Mouse (Mus musculus) heart, adult 2 months (tissue): ENCODE data around the gene Cmbl. TPM values are rescaled to one million over a fixed set of nuclear protein-coding genes. Genes with fewer than 3 reads are reported as not detected.

Experiments
- DNase-seq, 2 experiments: peaks; one replicate each; pipeline ENCODE4 v3.0.0; 2021
- H3K27ac ChIP-seq: fragments of 200-600 bp; 2 replicates; pipeline ENCODE4 v1.8.1; 2022
- H3K27me3 ChIP-seq: fragments of 200-500 bp; 2 replicates; pipeline ENCODE4 v1.6.1; 2012; ENCODE audit warnings: mild to moderate bottlenecking, low read length, inconsistent platforms, mixed read lengths; ENCODE audit not compliant: control insufficient read depth, insufficient read depth
- H3K36me3 ChIP-seq: fragments of 200-500 bp; 2 replicates; pipeline ENCODE4 v1.6.1; 2012; ENCODE audit warnings: low read length, inconsistent platforms; ENCODE audit not compliant: control insufficient read depth, insufficient read depth
- H3K4me1 ChIP-seq: fragments of 200-500 bp; 2 replicates; pipeline ENCODE4 v1.6.1; 2011; ENCODE audit warnings: low read length; ENCODE audit not compliant: control insufficient read depth, insufficient read depth
- H3K4me3 ChIP-seq: fragments of 200-600 bp; 2 replicates; pipeline ENCODE4 v1.8.1; 2022
- H3K79me2 ChIP-seq: fragments of 200-500 bp; replicated peaks from 2 replicates; pipeline ENCODE4 v1.6.1; 2012; ENCODE audit warnings: mild to moderate bottlenecking, inconsistent platforms, low read length, moderate library complexity, mixed read lengths; ENCODE audit not compliant: control insufficient read depth, insufficient read depth
- H3K9ac ChIP-seq: fragments of 200-500 bp; 2 replicates; pipeline ENCODE4 v1.6.1; 2012; ENCODE audit warnings: low read depth, mild to moderate bottlenecking, control low read depth, inconsistent platforms, low read length, mixed read lengths
- CTCF ChIP-seq: fragments of 200-600 bp; IDR thresholded peaks from 2 replicates; pipeline ENCODE4 v1.8.1; 2022; ENCODE audit warnings: antibody characterized with exemption, mild to moderate bottlenecking, moderate library complexity
- EP300 ChIP-seq: fragments of 200-500 bp; IDR thresholded peaks from 2 replicates; pipeline ENCODE4 v1.6.1; 2011; ENCODE audit warnings: low read depth, low read length, control low read depth; ENCODE audit not compliant: insufficient read depth
- POLR2A ChIP-seq: fragments of 200-500 bp; IDR thresholded peaks from 2 replicates; pipeline ENCODE4 v1.6.1; 2011; ENCODE audit warnings: mild to moderate bottlenecking, low read depth, low read length, control low read depth; ENCODE audit not compliant: insufficient read depth
- WGBS: fragments of 180-500 bp; shearing (Covaris S2); methylation state at CpG from one replicate; pipeline ENCODE4 v1.1.7; 2018; 5-methylcytosine and 5-hydroxymethylcytosine counted together
- intact Hi-C: fragments of 180-260 bp; cut with DNase I; formaldehyde crosslinking; loops from one replicate; pipeline ENCODE4 v1.15.1; 2025
- polyA plus RNA-seq: library from polyadenylated mRNA; depleted of rRNA; stranded (reverse); fragments of >200 nt; gene quantifications from 2 replicates; pipeline ENCODE4 v1.2.3, GENCODE M21; 2012
- total RNA-seq, 2 experiments: library from RNA; stranded (reverse); gene quantifications; 2 replicates each; pipeline ENCODE4 v1.2.3; 2021

The Cmbl gene
- total and polyA plus RNA-seq, 3 experiments, result 27.1 to 49.6 (median 30.7) TPM

DNA sequence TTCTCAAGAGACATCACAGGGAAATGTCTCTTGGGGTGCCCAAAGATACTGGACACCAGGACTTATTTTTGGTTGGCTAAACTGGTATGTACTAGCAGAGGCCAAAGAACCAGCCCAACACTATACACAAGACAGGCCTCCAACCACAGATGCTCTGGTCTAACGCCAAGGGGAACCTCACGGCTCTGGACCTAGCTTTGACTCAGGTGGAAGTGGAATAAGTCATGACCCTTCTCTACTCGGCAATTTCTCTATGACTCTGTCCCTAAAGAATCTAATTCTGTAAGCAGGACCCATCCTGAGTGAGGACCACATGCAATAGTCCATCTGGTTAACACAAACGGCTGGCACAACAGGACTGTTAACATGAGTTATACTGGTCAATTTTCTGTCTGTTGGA, 34.6 kb downstream of the Cmbl start:
- TF ChIP-seq EP300, result no peak
- TF ChIP-seq POLR2A, result no peak
- no peak for TF ChIP-seq CTCF
- H3K4me1 ChIP-seq, result peaks cover 8% of the 10 kb centered on the region
- DNase-seq, result no peak
- H3K27me3 ChIP-seq, result no peaks in the 10 kb centered on the region
- peaks cover 4% of the 10 kb centered on the region for H3K36me3 ChIP-seq
- no peak overlapping the region for H3K4me3 ChIP-seq
- 51% methylated on average over 4 of the region's 4 CpGs for WGBS
- H3K9ac ChIP-seq, result no peak overlapping the region
- H3K27ac ChIP-seq, result no peak overlapping the region
- peaks cover 9% of the 10 kb centered on the region for H3K79me2 ChIP-seq
- intact Hi-C loops, result loop anchor here (10.0 kb wide), 1 partner anchor 375 kb away; the partner anchor contains the start of gene Dap

DNA sequence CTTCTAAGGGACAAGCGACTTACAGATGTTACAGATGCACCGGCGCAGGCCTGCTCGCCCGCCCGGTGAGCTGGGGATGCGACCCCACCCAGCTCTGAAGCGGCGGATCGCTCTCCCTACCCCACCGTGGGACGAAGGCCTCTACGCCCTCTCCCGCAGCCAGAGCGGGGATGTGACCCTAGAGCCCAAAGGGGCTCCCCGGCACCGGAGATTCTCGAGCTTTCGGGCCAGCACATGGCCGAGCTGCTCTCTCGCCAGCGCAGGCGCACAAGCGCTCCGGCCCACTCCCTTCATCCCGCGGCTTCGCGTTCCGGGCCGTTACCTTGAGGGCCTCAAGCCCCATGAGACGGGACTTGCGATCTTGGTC, 36.1 kb downstream of the Cmbl start:
- no peak for TF ChIP-seq POLR2A
- TF ChIP-seq CTCF, result no peak
- no peak for TF ChIP-seq EP300
- intact Hi-C loops, result loop anchor here (10.0 kb wide), 1 partner anchor 376 kb away; the partner anchor contains the start of gene Dap
- DNase-seq, result no peak
- peak overlapping the region; percentile 95 for H3K27ac ChIP-seq
- H3K9ac ChIP-seq, result peak overlapping the region; percentile 76
- peaks cover 9% of the 10 kb centered on the region for H3K79me2 ChIP-seq
- peak overlapping the region; percentile 95 for H3K4me3 ChIP-seq
- peaks cover 4% of the 10 kb centered on the region for H3K36me3 ChIP-seq
- under 1% methylated on average over 33 of the region's 33 CpGs for WGBS
- no peaks in the 10 kb centered on the region for H3K27me3 ChIP-seq
- peaks cover 8% of the 10 kb centered on the region for H3K4me1 ChIP-seq

DNA sequence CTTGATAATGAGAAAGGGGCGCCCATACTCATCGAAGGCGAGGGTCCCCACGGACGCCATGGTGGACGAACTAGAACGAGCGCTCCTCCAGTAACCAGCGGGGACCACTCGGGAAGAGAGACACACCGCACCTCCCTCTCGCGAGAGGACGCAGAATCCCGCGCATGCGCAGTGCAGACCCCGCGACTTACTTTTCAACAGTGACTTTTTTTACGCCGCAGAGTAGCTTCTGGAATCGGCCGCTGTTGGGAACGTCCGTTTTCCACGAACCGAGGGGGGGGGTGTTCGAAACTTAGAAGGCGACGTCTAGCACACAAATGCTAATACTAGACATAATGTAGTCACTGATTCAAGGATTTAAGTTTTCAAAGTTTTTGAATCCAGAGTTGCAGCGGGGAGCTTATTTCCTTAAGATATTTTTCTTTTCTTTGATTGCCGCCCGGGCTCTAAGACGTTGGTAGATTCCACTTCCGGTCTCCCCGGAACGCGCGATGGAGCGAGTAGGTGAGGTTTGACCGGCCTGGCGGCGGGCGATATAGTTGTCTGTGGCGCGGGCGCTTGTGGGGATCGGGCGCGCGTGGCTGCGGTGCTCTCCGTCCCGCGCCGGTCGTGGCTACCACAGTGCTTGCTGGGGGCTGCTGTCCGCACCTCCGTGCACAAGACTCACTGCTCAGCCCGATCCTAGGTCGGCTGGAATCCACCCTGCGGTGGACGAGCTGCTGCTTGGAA, 36.6 kb downstream of the Cmbl start, which contains the start of the genes Cct5 and Fam173b:
TSS of gene Cct5 (minus strand) at position 159 of the 729 bp plus-strand sequence.
TSS of gene Fam173b (plus strand) at position 207 of the 729 bp plus-strand sequence.
- H3K9ac ChIP-seq, result peak within 1 kb of the TSS; percentile 100
- H3K4me3 ChIP-seq, result peak within 1 kb of the TSS; percentile 95
- peaks cover 9% of the 10 kb centered on the region for H3K79me2 ChIP-seq
- under 1% methylated on average over 63 of the region's 63 CpGs for WGBS
- peaks cover 4% of the 10 kb centered on the region; the same call in 1 of the 2 replicates for H3K36me3 ChIP-seq
- H3K27me3 ChIP-seq, result no peaks in the 10 kb centered on the region
- peak within 1 kb of the TSS; percentile 95 for H3K27ac ChIP-seq
- TF ChIP-seq EP300 (0 out of 2 replicates have a peak, but pooled peaks have one; percentile 14), POLR2A (peak; percentile 96), CTCF (no peak)
- H3K4me1 ChIP-seq, result peaks cover 8% of the 10 kb centered on the region
- DNase-seq, result peak; percentile 98 to 99
- intact Hi-C loops, result loop anchor here (10.0 kb wide), 1 partner anchor 377 kb away; the partner anchor contains the start of gene Dap

DNA sequence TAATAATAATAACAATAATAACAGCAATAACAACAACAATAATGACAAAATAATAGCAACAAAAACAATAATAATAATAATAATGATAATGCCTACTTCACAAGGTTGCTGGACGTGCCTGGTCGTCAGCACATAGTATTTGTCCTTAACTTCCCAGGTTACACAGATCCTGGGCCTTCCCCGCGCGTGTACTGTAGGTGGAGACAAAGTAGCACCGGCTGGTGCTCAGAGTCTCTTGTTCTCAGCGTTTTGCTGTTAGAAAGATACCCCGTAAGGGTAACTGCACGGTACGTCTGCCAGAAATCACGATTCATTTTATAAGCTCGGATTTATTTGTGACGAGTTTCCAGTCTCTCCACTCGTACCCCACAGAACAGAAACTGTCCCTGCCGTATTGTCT, 37.2 kb downstream of the Cmbl start:
- Histone ChIP-seq H3K27ac (peak overlapping the region; percentile 95), H3K79me2 (peaks cover 9% of the 10 kb centered on the region), H3K9ac (peak overlapping the region; percentile 39), H3K4me1 (peaks cover 8% of the 10 kb centered on the region), H3K27me3 (no peaks in the 10 kb centered on the region), H3K36me3 (peaks cover 3% of the 10 kb centered on the region; the same call in 1 of the 2 replicates), H3K4me3 (peak overlapping the region; percentile 95)
- TF ChIP-seq CTCF (peak; percentile 55), POLR2A (no peak)
- WGBS, result 1% methylated on average over 15 of the region's 15 CpGs
- DNase-seq, result peak; percentile 38 to 40
- intact Hi-C loops, result loop anchor here (10.0 kb wide), 1 partner anchor 378 kb away; the partner anchor contains the start of gene Dap

DNA sequence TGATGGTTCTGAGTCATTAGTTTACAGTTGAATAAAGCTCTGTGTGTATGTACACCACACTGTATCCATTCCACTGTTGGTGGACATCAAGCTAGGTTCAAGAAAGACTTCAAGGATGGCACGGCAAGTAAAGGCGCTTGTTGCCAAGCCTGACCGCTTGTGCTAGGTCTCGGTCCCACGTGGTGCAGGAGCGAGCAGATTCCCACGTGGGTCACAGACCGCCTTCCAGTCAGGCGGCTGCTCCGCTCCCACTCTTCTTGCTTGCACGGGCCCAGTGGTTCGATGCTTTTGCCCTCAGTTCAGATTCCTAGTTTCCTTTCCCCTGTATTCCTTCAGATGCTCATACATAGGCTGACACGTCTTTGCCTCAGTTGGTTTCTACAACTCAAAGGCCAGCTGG, 37.9 kb downstream of the Cmbl start:
- Histone ChIP-seq H3K27me3 (no peaks in the 10 kb centered on the region), H3K9ac (no peak overlapping the region), H3K4me1 (peaks cover 8% of the 10 kb centered on the region), H3K4me3 (no peak overlapping the region; the same call in 1 of the 2 replicates), H3K27ac (no peak overlapping the region), H3K79me2 (peaks cover 9% of the 10 kb centered on the region), H3K36me3 (no peaks in the 10 kb centered on the region; the same call in 1 of the 2 replicates)
- TF ChIP-seq POLR2A (no peak), EP300 (no peak), CTCF (no peak)
- intact Hi-C loops, result loop anchor here (10.0 kb wide), 1 partner anchor 378 kb away; the partner anchor contains the start of gene Dap
- 92% methylated on average over 13 of the region's 13 CpGs for WGBS
- no peak for DNase-seq

DNA sequence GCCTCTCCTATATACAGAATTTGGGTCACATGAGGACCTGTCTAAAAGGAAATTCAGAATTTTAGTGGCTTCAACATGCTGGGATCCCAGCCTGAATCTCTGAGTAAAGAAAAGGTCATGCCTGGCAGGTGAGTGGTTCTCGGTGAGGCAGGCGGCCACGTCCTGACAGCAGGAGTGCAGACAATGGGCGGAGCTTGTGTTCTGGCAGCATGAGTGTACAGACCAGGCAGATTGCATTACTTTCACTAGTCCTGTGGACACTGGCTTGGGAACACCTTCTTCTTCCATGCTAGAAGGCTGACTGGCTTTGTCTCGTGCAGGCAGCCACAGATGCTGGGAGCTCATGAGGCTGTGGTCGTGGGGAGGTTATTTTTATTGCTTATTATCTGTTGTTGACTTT, 41.6 kb downstream of the Cmbl start:
- DNase-seq, result peak in 1 of 2 experiments; percentile 39
- Histone ChIP-seq H3K79me2 (peaks cover 1% of the 10 kb centered on the region; the same call in 1 of the 2 replicates), H3K4me1 (peaks cover 2% of the 10 kb centered on the region), H3K9ac (no peak overlapping the region), H3K27ac (no peak overlapping the region), H3K36me3 (no peaks in the 10 kb centered on the region), H3K27me3 (no peaks in the 10 kb centered on the region), H3K4me3 (no peak overlapping the region)
- WGBS, result 54% methylated on average over 6 of the region's 6 CpGs
- TF ChIP-seq CTCF, result no peak
- TF ChIP-seq EP300, result no peak
- no peak for TF ChIP-seq POLR2A
- intact Hi-C loops, result loop anchor here (10.0 kb wide), 1 partner anchor 382 kb away; the partner anchor contains the start of gene Dap
